Comparison of ENCODE assay signal across 15 mouse cellular contexts in the genomic region with DNA sequence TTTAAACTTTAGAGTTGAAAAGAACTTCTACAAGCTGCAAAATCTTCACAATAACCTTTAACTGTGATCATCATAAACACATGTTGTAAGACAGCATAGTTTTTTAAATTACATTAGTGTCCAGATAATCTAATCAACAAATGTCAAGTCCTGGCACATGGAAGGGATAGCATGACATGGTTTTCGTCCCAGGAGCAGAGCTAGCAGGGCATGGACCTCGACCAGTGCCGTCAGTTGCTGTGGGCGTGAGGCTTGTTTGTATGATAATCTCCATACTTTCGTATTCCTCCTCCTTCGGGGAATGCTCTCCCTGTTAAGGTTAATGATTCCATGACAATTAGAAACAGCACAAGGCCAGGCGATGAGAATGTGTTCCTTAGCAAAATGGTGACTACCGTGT.
"Had no signal": no experiment of that assay in that cellular context is flagged by ENCODE, and none has a peak within 500 bp of the region (broad histone marks: within the 10 kb centered on the region; RNA-seq: fewer than 3 reads in every experiment).

No protein-coding gene starts in this region.

- H3K9ac ChIP-seq: neural tube, embryonic 15.5 days; stomach, embryonic 15.5 days had no signal

- DNase-seq: retina, postnatal 1 day; right cerebral cortex, adult 18-20 months; right cerebral cortex, postnatal 14 days; right cerebral cortex, postnatal 25 days; right cerebral cortex, postnatal 4 days; spleen, adult 18-20 months; thymus, adult 18-20 months; thymus, adult 2 months; thymus, postnatal 14 days; thymus, postnatal 25 days; thymus, postnatal 36 days; thymus, postnatal 4 days had no signal

- H3K27me3 ChIP-seq: neural tube, embryonic 15.5 days; stomach, embryonic 15.5 days had no signal

- H3K4me1 ChIP-seq: neural tube, embryonic 15.5 days; stomach, embryonic 15.5 days had no signal

- H3K4me2 ChIP-seq: neural tube, embryonic 15.5 days; stomach, embryonic 15.5 days had no signal

- H3K9me3 ChIP-seq: neural tube, embryonic 15.5 days; stomach, embryonic 15.5 days had no signal

- H3K36me3 ChIP-seq: neural tube, embryonic 15.5 days; stomach, embryonic 15.5 days had no signal

- H3K4me3 ChIP-seq: neural tube, embryonic 15.5 days; stomach, embryonic 15.5 days had no signal

- H3K27ac ChIP-seq: neural tube, embryonic 15.5 days; stomach, embryonic 15.5 days; stomach, postnatal 0 days had no signal
